Comparison of ENCODE assay signal across 19 mouse cellular contexts in genomic region chr1:78201251-78202010, GRCm38 (mm10). TPM values are rescaled to one million over a fixed set of nuclear protein-coding genes. Genes with fewer than 3 reads are reported as not detected.
A peak's percentile ranks its signal among the peaks of the same experiment; 100 is the strongest.
DNase-seq lines count a peak whose midpoint lies in the region; ATAC-seq and TF ChIP-seq lines count a peak whose summit lies in the region.
"Had no signal": no experiment of that assay in that cellular context is flagged by ENCODE, and none has a peak within 500 bp of the region (broad histone marks: within the 10 kb centered on the region; RNA-seq: fewer than 3 reads in every experiment).

No protein-coding gene starts in this region.

- ATAC-seq in hindbrain, embryonic 12.5 days (ENCODE audit: low FRiP score): no peak
- ATAC-seq in midbrain, embryonic 14.5 days (ENCODE audit: low FRiP score, low TSS enrichment): no peak
- ATAC-seq: forebrain, embryonic 14.5 days; Patski had no signal

- H3K4me2 ChIP-seq in hindbrain, embryonic 12.5 days (replicated peaks): peak overlapping the region; percentile 66
- peak overlapping the region; percentile 43 for H3K4me2 ChIP-seq in midbrain, embryonic 14.5 days (ENCODE audit: low read length)
- H3K4me2 ChIP-seq: liver, embryonic 11.5 days had no signal

- peaks cover 49% of the 10 kb centered on the region for H3K27me3 ChIP-seq in ES-Bruce4 (ENCODE audit: control insufficient read depth, insufficient read depth, low read length, poor library complexity, severe bottlenecking)
- peaks cover 87% of the 10 kb centered on the region for H3K27me3 ChIP-seq in hindbrain, embryonic 12.5 days
- peaks cover 55% of the 10 kb centered on the region for H3K27me3 ChIP-seq in midbrain, embryonic 14.5 days (ENCODE audit: control insufficient read depth, insufficient read depth, low read length)

- H3K27ac ChIP-seq in ES-Bruce4 (ENCODE audit: insufficient read depth, low read length): no peak overlapping the region
- 0 out of 2 replicates have a peak overlapping the region, but pooled peaks have one; percentile 9 for H3K27ac ChIP-seq in hindbrain, embryonic 12.5 days
- H3K27ac ChIP-seq in midbrain, embryonic 14.5 days (replicated peaks; ENCODE audit: low read depth, low read length): peak overlapping the region; percentile 49; the same call in 1 of the 2 replicates

- TF ChIP-seq POLR2A in ES-Bruce4 (IDR thresholded peaks at IDR 0.05; ENCODE audit: insufficient read depth, low read length): no peak

- peaks cover 2% of the 10 kb centered on the region for H3K4me1 ChIP-seq in ES-Bruce4 (ENCODE audit: control insufficient read depth, insufficient read depth, low read length)
- H3K4me1 ChIP-seq in hindbrain, embryonic 12.5 days: peaks cover 18% of the 10 kb centered on the region
- peaks cover 13% of the 10 kb centered on the region for H3K4me1 ChIP-seq in midbrain, embryonic 14.5 days (ENCODE audit: control insufficient read depth, insufficient read depth, low read length)

- no peaks in the 10 kb centered on the region for H3K9me3 ChIP-seq in ES-Bruce4 (replicated peaks; ENCODE audit: control insufficient read depth, insufficient read depth, low read length, poor library complexity, severe bottlenecking)
- no peaks in the 10 kb centered on the region for H3K9me3 ChIP-seq in hindbrain, embryonic 12.5 days (replicated peaks)
- no peaks in the 10 kb centered on the region for H3K9me3 ChIP-seq in midbrain, embryonic 14.5 days (ENCODE audit: control insufficient read depth, low read length)

- no peak for TF ChIP-seq CTCF in ES-Bruce4 (IDR thresholded peaks at IDR 0.05; ENCODE audit: low read depth, low read length)

- H3K4me3 ChIP-seq in ES-Bruce4 (ENCODE audit: low read depth, low read length): peak overlapping the region; percentile 24; the same call in 1 of the 2 replicates
- peak overlapping the region; percentile 29 for H3K4me3 ChIP-seq in hindbrain, embryonic 12.5 days
- peak overlapping the region; percentile 16 for H3K4me3 ChIP-seq in midbrain, embryonic 14.5 days (replicated peaks; ENCODE audit: low read depth, low read length)

- TF ChIP-seq EP300 in ES-Bruce4 (IDR thresholded peaks at IDR 0.05; ENCODE audit: insufficient read depth, low read depth, low read length): no peak

- no peak overlapping the region for H3K9ac ChIP-seq in ES-Bruce4 (ENCODE audit: low read depth, poor library complexity, severe bottlenecking)
- peak overlapping the region; percentile 36 for H3K9ac ChIP-seq in hindbrain, embryonic 12.5 days
- H3K9ac ChIP-seq in midbrain, embryonic 14.5 days (replicated peaks; ENCODE audit: low read length): peak overlapping the region; percentile 34; the same call in 1 of the 2 replicates

- H3K36me3 ChIP-seq in ES-Bruce4 (ENCODE audit: control insufficient read depth, insufficient read depth, low read length, poor library complexity, severe bottlenecking): no peaks in the 10 kb centered on the region
- H3K36me3 ChIP-seq in hindbrain, embryonic 12.5 days: no peaks in the 10 kb centered on the region
- H3K36me3 ChIP-seq in midbrain, embryonic 14.5 days (ENCODE audit: control insufficient read depth, insufficient read depth, low read length): no peaks in the 10 kb centered on the region

- peak; percentile 54 for DNase-seq in embryo, embryonic 10.5 days (ENCODE audit: low spot score)
- peak; percentile 55 for DNase-seq in midbrain, embryonic 14.5 days
- DNase-seq in left cerebral cortex, adult 9 months (ENCODE audit: low spot score in 2 of 2): no peak
- no peak for DNase-seq in urinary bladder, postnatal 14 days (ENCODE audit: low spot score)
- no peak for DNase-seq in gastrocnemius, postnatal 25 days
- DNase-seq in left cerebral cortex, adult 18-20 months (ENCODE audit: low spot score in 2 of 2): no peak
- DNase-seq: adrenal gland, postnatal 14 days; kidney, adult 18-20 months; thymus, postnatal 4 days had no signal

- 2% methylated on average over 28 of the region's 28 CpGs for WGBS in hindbrain, embryonic 12.5 days
- WGBS in midbrain, embryonic 14.5 days: 3% methylated on average over 28 of the region's 28 CpGs

RNA-seq across cellular contexts. Expression of gene Pax3, which starts 4.5 kb away (rescaled TPM):
- polyA plus RNA-seq in ES-Bruce4 (2011; ENCODE audit: insufficient read depth, insufficient read length, low read depth, missing spikeins): 3.3 and 4.1 TPM in 2 replicates
- 32.7 and 37.5 TPM in 2 replicates for polyA plus RNA-seq in hindbrain, embryonic 12.5 days (2016; fragmentation: Nextera tagmentation; extraction: Ambion mirVana)
- 16.0 and 23.6 TPM in 2 replicates for polyA plus RNA-seq in midbrain, embryonic 14.5 days (2014; fragmentation: Nextera tagmentation; extraction: Ambion mirVana)
- under 1 TPM in 1 of 2 experiments, not detected in 1; 0.08 TPM for total RNA-seq in gastrocnemius, postnatal 25 days (2021)
- not detected for total RNA-seq in left cerebral cortex, adult 18-20 months (2021)
- total RNA-seq: adrenal gland, postnatal 14 days; common myeloid progenitor, adult 5-6 weeks; layer of hippocampus, adult 18-20 months; left cerebral cortex, postnatal 10 days had no signal
- polyA plus RNA-seq: lung, embryonic 16.5 days; small intestine, adult 2 months had no signal

Comparison
In these comparisons a context has a peak if more than half of its experiments do, and no peak if none do; other contexts are left out.
1. DNase-seq: peak in embryo, embryonic 10.5 days (single experiment) and midbrain, embryonic 14.5 days (single experiment); none in left cerebral cortex, adult 9 months (0 of 2), urinary bladder, postnatal 14 days (single experiment), gastrocnemius, postnatal 25 days (single experiment) and left cerebral cortex, adult 18-20 months (0 of 2).
2. Peak in every context shown above with its lines, with median percentiles within 50 percentile points of each other: H3K4me3 ChIP-seq.